Mouse (Mus musculus): ENCODE data around the gene Tfpi. TPM values are rescaled to one million over a fixed set of nuclear protein-coding genes. Genes with fewer than 3 reads are reported as not detected.

Tfpi gene
- total RNA-seq, 2 experiments from 2014 or later: 2.1 to 2.2 TPM

- no peak for TF ChIP-seq CTCF (IDR thresholded peaks at IDR 0.05)
- DNase-seq: no peak
- Histone ChIP-seq H3K27ac (no peak overlapping the region), H3K4me3 (no peak overlapping the region)
- intact Hi-C loops (cut with DNase I): no loop called here
Observed at GRCm38 (mm10) chr2:84462411-84462810, 14.2 kb downstream of the Tfpi start.

GRCm38 (mm10) chr2:84459651-84460177, 16.9 kb downstream of the Tfpi start:
- Histone ChIP-seq H3K4me3 (peak overlapping the region; percentile 54), H3K27ac (peak overlapping the region; percentile 66)
- TF ChIP-seq CTCF (IDR thresholded peaks at IDR 0.05): no peak
- DNase-seq: peak; percentile 24
- intact Hi-C loops (cut with DNase I): loop anchor here (5.0 kb wide), 3 partner anchors 203 to 433 kb away; partner anchors contain the start of gene Ube2l6

GRCm38 (mm10) chr2:84457221-84457620, 19.4 kb downstream of the Tfpi start:
- DNase-seq: no peak
- TF ChIP-seq CTCF (IDR thresholded peaks at IDR 0.05): no peak
- no peak overlapping the region for H3K4me3 ChIP-seq
- intact Hi-C loops (cut with DNase I): loop anchor here (5.0 kb wide), 3 partner anchors 205 to 435 kb away; partner anchors contain the start of gene Ube2l6
- H3K27ac ChIP-seq: no peak overlapping the region

- peak; percentile 24 for DNase-seq
- peak; percentile 78 for TF ChIP-seq CTCF (IDR thresholded peaks at IDR 0.05)
- no peak overlapping the region for H3K27ac ChIP-seq
- intact Hi-C loops (cut with DNase I): loop anchor here (2.0 to 5.0 kb wide), 4 partner anchors 23 to 437 kb away; partner anchors contain the start of gene Ube2l6
- peak overlapping the region; percentile 47 for H3K4me3 ChIP-seq
Observed at GRCm38 (mm10) chr2:84455236-84455799, 21.3 kb downstream of the Tfpi start.

- intact Hi-C loops (cut with DNase I): loop anchor here (2.0 to 5.0 kb wide), 4 partner anchors 24 to 438 kb away; partner anchors contain the start of gene Ube2l6
- no peak for TF ChIP-seq CTCF (IDR thresholded peaks at IDR 0.05)
- Histone ChIP-seq H3K4me3 (no peak overlapping the region), H3K27ac (no peak overlapping the region)
- no peak for DNase-seq
Observed at GRCm38 (mm10) chr2:84454551-84455235, 21.9 kb downstream of the Tfpi start.

GRCm38 (mm10) chr2:84454051-84454450, 22.5 kb downstream of the Tfpi start:
- DNase-seq: no peak
- intact Hi-C loops (cut with DNase I): loop anchor here (2.0 kb wide), 1 partner anchor 25 kb away; no protein-coding TSS in a partner anchor
- Histone ChIP-seq H3K4me3 (no peak overlapping the region), H3K27ac (no peak overlapping the region)
- TF ChIP-seq CTCF (IDR thresholded peaks at IDR 0.05): peak; percentile 69

- TF ChIP-seq CTCF (IDR thresholded peaks at IDR 0.05): no peak
- intact Hi-C loops (cut with DNase I): no loop called here
- Histone ChIP-seq H3K27ac (no peak overlapping the region), H3K4me3 (no peak overlapping the region)
- DNase-seq: no peak
Observed at GRCm38 (mm10) chr2:84445499-84445898, 31.1 kb downstream of the Tfpi start.

GRCm38 (mm10) chr2:84441940-84442339, 34.6 kb downstream of the Tfpi start:
- intact Hi-C loops (cut with DNase I): no loop called here
- DNase-seq: no peak
- Histone ChIP-seq H3K4me3 (no peak overlapping the region), H3K27ac (no peak overlapping the region)
- no peak for TF ChIP-seq CTCF (IDR thresholded peaks at IDR 0.05)

GRCm38 (mm10) chr2:84429724-84430123, 46.9 kb downstream of the Tfpi start:
- DNase-seq: no peak
- peak; percentile 81 for TF ChIP-seq CTCF (IDR thresholded peaks at IDR 0.05)
- Histone ChIP-seq H3K27ac (no peak overlapping the region), H3K4me3 (no peak overlapping the region)
- intact Hi-C loops (cut with DNase I): loop anchor here (5.0 kb wide), 4 partner anchors 137 to 392 kb away; no protein-coding TSS in a partner anchor

- TF ChIP-seq CTCF (IDR thresholded peaks at IDR 0.05): no peak
- intact Hi-C loops (cut with DNase I): loop anchor here (5.0 kb wide), 4 partner anchors 137 to 392 kb away; no protein-coding TSS in a partner anchor
Observed at GRCm38 (mm10) chr2:84428836-84429235, 47.7 kb downstream of the Tfpi start.

GRCm38 (mm10) chr2:84426531-84426930, 50.0 kb downstream of the Tfpi start:
- Histone ChIP-seq H3K27ac (no peak overlapping the region), H3K4me3 (no peak overlapping the region)
- DNase-seq: no peak
- intact Hi-C loops (cut with DNase I): loop anchor here (5.0 kb wide), 4 partner anchors 134 to 389 kb away; no protein-coding TSS in a partner anchor
- TF ChIP-seq CTCF (IDR thresholded peaks at IDR 0.05): no peak

More at GRCm38 (mm10) chr2:84428836-84429235, 47.7 kb downstream of the Tfpi start:
- H3K27ac ChIP-seq: no peak overlapping the region
- no peak for DNase-seq
- no peak overlapping the region for H3K4me3 ChIP-seq

GRCm38 (mm10) chr2:84425138-84425537, 51.4 kb downstream of the Tfpi start, which contains the start of gene Calcrl:
TSS of gene Calcrl (minus strand) at chr2:84425411.
- peak; percentile 85 for DNase-seq
- TF ChIP-seq CTCF (IDR thresholded peaks at IDR 0.05): no peak
- Histone ChIP-seq H3K27ac (peak within 1 kb of the TSS; percentile 81), H3K4me3 (peak within 1 kb of the TSS; percentile 77)
- intact Hi-C loops (cut with DNase I): loop anchor here (5.0 kb wide), 4 partner anchors 133 to 388 kb away; no protein-coding TSS in a partner anchor

- no peak for TF ChIP-seq CTCF (IDR thresholded peaks at IDR 0.05)
- no peak overlapping the region for H3K4me3 ChIP-seq
- intact Hi-C loops (cut with DNase I): no loop called here
- H3K27ac ChIP-seq: no peak overlapping the region
- DNase-seq: no peak
Observed at GRCm38 (mm10) chr2:84416501-84416900, 60.1 kb downstream of the Tfpi start.

Data from gastrocnemius, adult 2 months (tissue).